Mouse (Mus musculus): ENCODE measurements around the gene Ovol1. TPM values are rescaled to one million over a fixed set of nuclear protein-coding genes. Genes with fewer than 3 reads are reported as not detected.
A peak's percentile ranks its signal among the peaks of the same experiment; 100 is the strongest.

Gene Ovol1
- total RNA-seq, 1 experiment = 0.58 TPM

- peaks cover 0 to 14% of the 10 kb centered on the region in 2 experiments; a peak in 2 of 4 replicates for H3K4me1 ChIP-seq (ENCODE audit: control insufficient read depth in 2 of 2, insufficient read depth in 2 of 2, low read length in 2 of 2, poor library complexity in 1 of 2)
- DNase-seq (ENCODE audit: low read depth, low spot score) = no peak
- H3K9ac ChIP-seq (ENCODE audit: insufficient read depth, low read depth, low read length, poor library complexity, severe bottlenecking) = no peak overlapping the region
- no peaks in the 10 kb centered on the region for H3K9me3 ChIP-seq (ENCODE audit: control insufficient read depth, insufficient read depth, low read depth, low read length)
- in situ Hi-C loops (cut with MboI; ENCODE audit: low sequenced_read_pairs in 2 of 2, unreplicated experiment in 2 of 2) = no loop called here
- no peaks in the 10 kb centered on the region for H3K36me3 ChIP-seq (ENCODE audit: control insufficient read depth, insufficient read depth, low read length, poor library complexity, severe bottlenecking)
- H3K27ac ChIP-seq (ENCODE audit: insufficient read depth, low read depth, low read length, poor library complexity, severe bottlenecking) = no peak overlapping the region
- TF ChIP-seq ZC3H11A (IDR thresholded peaks at IDR 0.05; ENCODE audit: borderline replicate concordance, low read depth, low read length) = no peak
- no peak for TF ChIP-seq MAFK (IDR thresholded peaks at IDR 0.05; ENCODE audit: insufficient read depth, low read depth, low read length)
- no peak for TF ChIP-seq ZNF384 (IDR thresholded peaks at IDR 0.05; ENCODE audit: low read depth, low read length)
- H3K4me3 ChIP-seq (ENCODE audit: insufficient read depth in 1 of 2, low read depth in 1 of 2, low read length in 2 of 2, poor library complexity in 1 of 2, severe bottlenecking in 1 of 2) = peak overlapping the region; percentile 54 to 59; a peak in 2 of 4 replicates
These were observed 1.2 kb downstream of the Ovol1 start for GRCm38 (mm10) chr19:5559229-5559628.

DNA sequence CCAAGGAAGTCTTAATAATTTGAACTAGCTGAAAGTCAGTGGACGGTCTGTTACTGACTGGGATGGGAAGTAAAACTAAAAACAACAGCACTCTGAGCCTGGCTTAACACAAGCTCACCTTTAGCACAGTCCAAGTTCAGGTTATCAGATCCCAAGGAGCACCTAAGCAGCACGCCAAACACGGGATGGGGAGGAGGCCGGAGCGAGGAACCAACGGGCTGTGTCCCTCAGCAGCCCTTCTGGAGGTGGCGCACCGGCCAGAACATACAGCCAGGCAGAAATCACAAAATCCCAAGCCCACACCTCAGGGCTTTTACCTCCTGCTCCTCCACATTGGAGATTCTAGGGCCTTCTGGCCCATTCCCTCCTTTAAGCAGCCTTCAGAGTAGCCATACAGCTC is 1.7 kb downstream of the Ovol1 start:
- in situ Hi-C loops (cut with MboI; ENCODE audit: low sequenced_read_pairs in 2 of 2, unreplicated experiment in 2 of 2) = no loop called here
- no peak overlapping the region for H3K4me3 ChIP-seq (ENCODE audit: insufficient read depth in 1 of 2, low read depth in 1 of 2, low read length in 2 of 2, poor library complexity in 1 of 2, severe bottlenecking in 1 of 2)
- H3K27ac ChIP-seq (ENCODE audit: insufficient read depth, low read depth, low read length, poor library complexity, severe bottlenecking) = no peak overlapping the region
- no peaks in the 10 kb centered on the region for H3K9me3 ChIP-seq (ENCODE audit: control insufficient read depth, insufficient read depth, low read depth, low read length)
- H3K9ac ChIP-seq (ENCODE audit: insufficient read depth, low read depth, low read length, poor library complexity, severe bottlenecking) = no peak overlapping the region
- peaks cover 0 to 18% of the 10 kb centered on the region in 2 experiments; a peak in 2 of 4 replicates for H3K4me1 ChIP-seq (ENCODE audit: control insufficient read depth in 2 of 2, insufficient read depth in 2 of 2, low read length in 2 of 2, poor library complexity in 1 of 2)
- TF ChIP-seq ZNF384 (IDR thresholded peaks at IDR 0.05; ENCODE audit: low read depth, low read length) (no peak), HCFC1 (IDR thresholded peaks at IDR 0.05; ENCODE audit: borderline replicate concordance, insufficient read depth, low read length) (no peak), CHD2 (IDR thresholded peaks at IDR 0.05; ENCODE audit: low read depth, low read length) (no peak), MAFK (IDR thresholded peaks at IDR 0.05; ENCODE audit: insufficient read depth, low read depth, low read length) (no peak), ZC3H11A (IDR thresholded peaks at IDR 0.05; ENCODE audit: borderline replicate concordance, low read depth, low read length) (no peak)
- DNase-seq (ENCODE audit: low read depth, low spot score) = no peak
- no peaks in the 10 kb centered on the region for H3K36me3 ChIP-seq (ENCODE audit: control insufficient read depth, insufficient read depth, low read length, poor library complexity, severe bottlenecking)

- Histone ChIP-seq H3K4me1 (ENCODE audit: control insufficient read depth in 2 of 2, insufficient read depth in 2 of 2, low read length in 2 of 2, poor library complexity in 1 of 2) (peaks cover 4 to 24% of the 10 kb centered on the region in 2 experiments; a peak in 3 of 4 replicates), H3K9ac (ENCODE audit: insufficient read depth, low read depth, low read length, poor library complexity, severe bottlenecking) (no peak overlapping the region), H3K27ac (ENCODE audit: insufficient read depth, low read depth, low read length, poor library complexity, severe bottlenecking) (no peak overlapping the region), H3K36me3 (ENCODE audit: control insufficient read depth, insufficient read depth, low read length, poor library complexity, severe bottlenecking) (no peaks in the 10 kb centered on the region), H3K4me3 (ENCODE audit: insufficient read depth in 1 of 2, low read depth in 1 of 2, low read length in 2 of 2, poor library complexity in 1 of 2, severe bottlenecking in 1 of 2) (no peak overlapping the region), H3K9me3 (ENCODE audit: control insufficient read depth, insufficient read depth, low read depth, low read length) (no peaks in the 10 kb centered on the region)
- TF ChIP-seq CHD2 (IDR thresholded peaks at IDR 0.05; ENCODE audit: low read depth, low read length) (no peak), HCFC1 (IDR thresholded peaks at IDR 0.05; ENCODE audit: borderline replicate concordance, insufficient read depth, low read length) (no peak), ZNF384 (IDR thresholded peaks at IDR 0.05; ENCODE audit: low read depth, low read length) (no peak), ZC3H11A (IDR thresholded peaks at IDR 0.05; ENCODE audit: borderline replicate concordance, low read depth, low read length) (no peak), MAFK (IDR thresholded peaks at IDR 0.05; ENCODE audit: insufficient read depth, low read depth, low read length) (no peak)
- no peak for DNase-seq (ENCODE audit: low read depth, low spot score)
- in situ Hi-C loops (cut with MboI; ENCODE audit: low sequenced_read_pairs in 2 of 2, unreplicated experiment in 2 of 2) = no loop called here
These were observed 2.3 kb downstream of the Ovol1 start for GRCm38 (mm10) chr19:5558169-5558568.

GRCm38 (mm10) chr19:5554212-5554611 is 6.2 kb downstream of the Ovol1 start:
- no peak for TF ChIP-seq HCFC1 (IDR thresholded peaks at IDR 0.05; ENCODE audit: borderline replicate concordance, insufficient read depth, low read length)
- TF ChIP-seq CHD2 (IDR thresholded peaks at IDR 0.05; ENCODE audit: low read depth, low read length) = no peak
- TF ChIP-seq MAFK (IDR thresholded peaks at IDR 0.05; ENCODE audit: insufficient read depth, low read depth, low read length) = no peak
- TF ChIP-seq ZC3H11A (IDR thresholded peaks at IDR 0.05; ENCODE audit: borderline replicate concordance, low read depth, low read length) = no peak
- no peak for TF ChIP-seq ZNF384 (IDR thresholded peaks at IDR 0.05; ENCODE audit: low read depth, low read length)
- in situ Hi-C loops (cut with MboI; ENCODE audit: low sequenced_read_pairs in 2 of 2, unreplicated experiment in 2 of 2) = no loop called here
- Histone ChIP-seq H3K27ac (ENCODE audit: insufficient read depth, low read depth, low read length, poor library complexity, severe bottlenecking) (no peak overlapping the region), H3K9ac (ENCODE audit: insufficient read depth, low read depth, low read length, poor library complexity, severe bottlenecking) (peak overlapping the region; percentile 4; the same call in 1 of the 2 replicates), H3K4me3 (ENCODE audit: insufficient read depth in 1 of 2, low read depth in 1 of 2, low read length in 2 of 2, poor library complexity in 1 of 2, severe bottlenecking in 1 of 2) (peak overlapping the region; percentile 43 to 46; a peak in 2 of 4 replicates), H3K36me3 (ENCODE audit: control insufficient read depth, insufficient read depth, low read length, poor library complexity, severe bottlenecking) (peaks cover 2% of the 10 kb centered on the region; the same call in 1 of the 2 replicates), H3K4me1 (ENCODE audit: control insufficient read depth in 2 of 2, insufficient read depth in 2 of 2, low read length in 2 of 2, poor library complexity in 1 of 2) (peaks cover 6 to 19% of the 10 kb centered on the region in 2 experiments), H3K9me3 (ENCODE audit: control insufficient read depth, insufficient read depth, low read depth, low read length) (no peaks in the 10 kb centered on the region)
- no peak for DNase-seq (ENCODE audit: low read depth, low spot score)

- no peaks in the 10 kb centered on the region for H3K9me3 ChIP-seq (ENCODE audit: control insufficient read depth, insufficient read depth, low read depth, low read length)
- no peak for TF ChIP-seq ZC3H11A (IDR thresholded peaks at IDR 0.05; ENCODE audit: borderline replicate concordance, low read depth, low read length)
- TF ChIP-seq CHD2 (IDR thresholded peaks at IDR 0.05; ENCODE audit: low read depth, low read length) = no peak
- TF ChIP-seq HCFC1 (IDR thresholded peaks at IDR 0.05; ENCODE audit: borderline replicate concordance, insufficient read depth, low read length) = no peak
- TF ChIP-seq MAFK (IDR thresholded peaks at IDR 0.05; ENCODE audit: insufficient read depth, low read depth, low read length) = no peak
- TF ChIP-seq ZNF384 (IDR thresholded peaks at IDR 0.05; ENCODE audit: low read depth, low read length) = no peak
- H3K36me3 ChIP-seq (ENCODE audit: control insufficient read depth, insufficient read depth, low read length, poor library complexity, severe bottlenecking) = peaks cover 2% of the 10 kb centered on the region; the same call in 1 of the 2 replicates
- no peak overlapping the region for H3K27ac ChIP-seq (ENCODE audit: insufficient read depth, low read depth, low read length, poor library complexity, severe bottlenecking)
- DNase-seq (ENCODE audit: low read depth, low spot score) = no peak
- H3K9ac ChIP-seq (ENCODE audit: insufficient read depth, low read depth, low read length, poor library complexity, severe bottlenecking) = no peak overlapping the region
- in situ Hi-C loops (cut with MboI; ENCODE audit: low sequenced_read_pairs in 2 of 2, unreplicated experiment in 2 of 2) = no loop called here
- H3K4me1 ChIP-seq (ENCODE audit: control insufficient read depth in 2 of 2, insufficient read depth in 2 of 2, low read length in 2 of 2, poor library complexity in 1 of 2) = peaks cover 6 to 19% of the 10 kb centered on the region in 2 experiments; a peak in 3 of 4 replicates
- no peak overlapping the region; a peak in 1 of 4 replicates for H3K4me3 ChIP-seq (ENCODE audit: insufficient read depth in 1 of 2, low read depth in 1 of 2, low read length in 2 of 2, poor library complexity in 1 of 2, severe bottlenecking in 1 of 2)
These were observed 6.6 kb downstream of the Ovol1 start for GRCm38 (mm10) chr19:5553802-5554201.

Measured in ES-E14 (cell line).